Mouse (Mus musculus) spleen, adult 10 weeks (tissue): ENCODE measurements around the gene Gm10198. TPM values are rescaled to one million over a fixed set of nuclear protein-coding genes. Genes with fewer than 3 reads are reported as not detected.

Source experiments
- polyA plus RNA-seq: library from polyadenylated mRNA; stranded (reverse); fragments of 350-450 nt; fragmentation: Illumina TruSeq; extraction: RNeasy Lipid Tissue Mini Kit (QIAGEN cat#74804); gene quantifications from one replicate; pipeline ENCODE4 v1.2.3, GENCODE M21; 2015; ENCODE audit warnings: low replicate concordance; ENCODE audit not compliant: insufficient read depth

The Gm10198 gene
- polyA plus RNA-seq = not detected

GRCm38 (mm10) chr13:111592485-111592884, at the start of gene Gm10198:
Gene Gm10198, plus strand, starts transcription at chr13:111592785.

Other genes starting within 250 kb of the Gm10198 start
- gene Gpbp1, start 102.7 kb upstream of the Gm10198 start, polyA plus RNA-seq = 178 TPM
- gene Gm49496, start 42.8 kb upstream of the Gm10198 start, polyA plus RNA-seq = not detected
- gene Mier3, start 88.2 kb downstream of the Gm10198 start, polyA plus RNA-seq = 24.7 TPM
- gene Map3k1, start 216.2 kb downstream of the Gm10198 start, polyA plus RNA-seq = 79.2 TPM